Mouse (Mus musculus) midbrain, postnatal 0 days (tissue): ENCODE data around the gene Olig1. TPM values are rescaled to one million over a fixed set of nuclear protein-coding genes. Genes with fewer than 3 reads are reported as not detected.
"Not testable (repeated sequence)": the region's sequence is repeated elsewhere in the genome, so short reads cannot be mapped to it uniquely, and the experiment has no call there.

Experiments
- ATAC-seq: fragments of 200-750 bp; cut with Nextera tagmentation; 2 replicates; pipeline ENCODE4 v1.8.0; 2017; ENCODE audit warnings: moderate number of reproducible peaks, mild to moderate bottlenecking, moderate TSS enrichment, moderate library complexity; ENCODE audit not compliant: low FRiP score
- DNase-seq: peaks from one replicate; pipeline ENCODE4 v3.0.0-alpha.2; 2015; ENCODE audit warnings: low spot score
- H3K27ac ChIP-seq: fragments of 300-500 bp; sonication (generic); 2 replicates; pipeline ENCODE4 v1.5.1; 2014; ENCODE audit warnings: low read depth, mild to moderate bottlenecking, low read length, mixed read lengths
- H3K27me3 ChIP-seq: fragments of 300-500 bp; sonication (generic); 2 replicates; pipeline ENCODE4 v1.6.1; 2014; ENCODE audit warnings: low read length, control low read depth, mixed read lengths; ENCODE audit not compliant: insufficient read depth
- H3K36me3 ChIP-seq: fragments of 300-500 bp; sonication (generic); 2 replicates; pipeline ENCODE4 v1.6.1; 2014; ENCODE audit warnings: low read length, control low read depth, mixed read lengths; ENCODE audit not compliant: insufficient read depth
- H3K4me1 ChIP-seq: fragments of 300-500 bp; sonication (generic); 2 replicates; pipeline ENCODE4 v1.6.1; 2014; ENCODE audit warnings: mild to moderate bottlenecking, control low read depth, antibody characterized with exemption, low read length, mixed read lengths; ENCODE audit not compliant: insufficient read depth
- H3K4me2 ChIP-seq: fragments of 300-500 bp; sonication (generic); 2 replicates; pipeline ENCODE4 v1.6.1; 2014; ENCODE audit warnings: low read depth, mild to moderate bottlenecking, low read length, mixed read lengths; ENCODE audit not compliant: poor library complexity, severe bottlenecking
- H3K4me3 ChIP-seq: fragments of 300-500 bp; sonication (generic); 2 replicates; pipeline ENCODE4 v1.5.1; 2014; ENCODE audit warnings: low read depth, mild to moderate bottlenecking, low read length, moderate library complexity
- H3K9ac ChIP-seq: fragments of 300-500 bp; sonication (generic); replicated peaks from 2 replicates; pipeline ENCODE4 v1.6.1; 2014; ENCODE audit warnings: mild to moderate bottlenecking, low read length, moderate library complexity, mixed read lengths; ENCODE audit not compliant: poor library complexity, severe bottlenecking
- H3K9me3 ChIP-seq: fragments of 300-500 bp; sonication (generic); 2 replicates; pipeline ENCODE4 v1.6.1; 2016; ENCODE audit warnings: low read length, control low read depth
- CTCF ChIP-seq: IDR thresholded peaks from 2 replicates; pipeline ENCODE4 v1.5.1; 2016; ENCODE audit warnings: antibody characterized with exemption, mild to moderate bottlenecking
- WGBS: fragments of 180-500 bp; shearing (Covaris S2); extraction: QIAGEN DNeasy Blood & Tissue Kit; methylation state at CpG from one replicate; pipeline ENCODE4 v1.1.7; 2014; 5-methylcytosine and 5-hydroxymethylcytosine counted together
- polyA plus RNA-seq: library from polyadenylated mRNA; unstranded; fragments of >200 nt; fragmentation: Nextera tagmentation; extraction: Ambion mirVana; gene quantifications from 2 replicates; pipeline ENCODE4 v1.2.1, GENCODE M21; 2015
- total RNA-seq: library from RNA; depleted of rRNA; stranded (reverse); fragments of >200 nt; gene quantifications from 2 replicates; pipeline ENCODE4 v1.2.3, GENCODE M21; 2014

The Olig1 gene
- total and polyA plus RNA-seq, 2 experiments from 2014 or later = 167 to 196 TPM

- WGBS = 14% methylated on average over 11 of the region's 11 CpGs
- no peak overlapping the region for H3K4me2 ChIP-seq
- no peak overlapping the region for H3K4me3 ChIP-seq
- ATAC-seq (peak; percentile 39; the same call in 1 of the 2 replicates), DNase-seq (peak; percentile 51)
- H3K4me1 ChIP-seq = no peaks in the 10 kb centered on the region
- H3K36me3 ChIP-seq = no peaks in the 10 kb centered on the region
- no peaks in the 10 kb centered on the region for H3K9me3 ChIP-seq
- H3K27me3 ChIP-seq = peaks cover 68% of the 10 kb centered on the region
- no peak overlapping the region for H3K27ac ChIP-seq
- no peak for TF ChIP-seq CTCF
- no peak overlapping the region for H3K9ac ChIP-seq
These were observed 36.2 kb upstream of the Olig1 start for GRCm38 (mm10) chr16:91233241-91233944.

DNA sequence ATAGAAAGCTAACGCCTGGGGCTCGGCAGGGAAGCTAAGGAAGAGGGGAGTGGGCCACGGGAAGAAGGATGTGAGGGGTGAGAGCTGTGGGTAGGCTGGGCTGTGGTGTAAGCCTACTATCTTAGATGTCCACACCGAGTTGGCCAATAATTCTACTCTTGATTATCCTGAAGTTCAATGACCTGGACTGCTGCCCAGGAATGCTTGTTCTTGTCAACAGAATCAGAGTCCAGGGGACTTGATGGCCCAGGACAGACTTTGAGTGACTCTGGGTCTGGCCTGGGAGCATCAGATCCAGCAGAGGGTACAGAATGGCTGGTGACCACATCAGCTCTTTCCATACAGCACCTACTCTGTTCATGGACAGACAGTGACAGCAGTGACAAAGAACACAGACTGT lies 30.5 kb upstream of the Olig1 start:
- peaks cover 27% of the 10 kb centered on the region for H3K27me3 ChIP-seq
- H3K9ac ChIP-seq = no peak overlapping the region
- H3K27ac ChIP-seq = no peak overlapping the region
- no peak for TF ChIP-seq CTCF
- H3K4me2 ChIP-seq = no peak overlapping the region
- DNase-seq (no peak), ATAC-seq (no peak)
- no peaks in the 10 kb centered on the region for H3K4me1 ChIP-seq
- 70% methylated on average over 4 of the region's 4 CpGs for WGBS
- no peaks in the 10 kb centered on the region for H3K9me3 ChIP-seq
- H3K4me3 ChIP-seq = no peak overlapping the region
- H3K36me3 ChIP-seq = no peaks in the 10 kb centered on the region

GRCm38 (mm10) chr16:91246292-91246691 lies 23.3 kb upstream of the Olig1 start:
- H3K27me3 ChIP-seq = peaks cover 6% of the 10 kb centered on the region; the same call in 1 of the 2 replicates
- no peak overlapping the region for H3K4me2 ChIP-seq
- 20% methylated on average over 9 of the region's 9 CpGs for WGBS
- no peak for DNase-seq
- no peaks in the 10 kb centered on the region for H3K4me1 ChIP-seq
- no peak overlapping the region for H3K9ac ChIP-seq
- no peak overlapping the region for H3K4me3 ChIP-seq
- H3K36me3 ChIP-seq = no peaks in the 10 kb centered on the region
- ATAC-seq = no peak
- H3K9me3 ChIP-seq = no peaks in the 10 kb centered on the region
- no peak overlapping the region for H3K27ac ChIP-seq
- TF ChIP-seq CTCF = no peak

DNA sequence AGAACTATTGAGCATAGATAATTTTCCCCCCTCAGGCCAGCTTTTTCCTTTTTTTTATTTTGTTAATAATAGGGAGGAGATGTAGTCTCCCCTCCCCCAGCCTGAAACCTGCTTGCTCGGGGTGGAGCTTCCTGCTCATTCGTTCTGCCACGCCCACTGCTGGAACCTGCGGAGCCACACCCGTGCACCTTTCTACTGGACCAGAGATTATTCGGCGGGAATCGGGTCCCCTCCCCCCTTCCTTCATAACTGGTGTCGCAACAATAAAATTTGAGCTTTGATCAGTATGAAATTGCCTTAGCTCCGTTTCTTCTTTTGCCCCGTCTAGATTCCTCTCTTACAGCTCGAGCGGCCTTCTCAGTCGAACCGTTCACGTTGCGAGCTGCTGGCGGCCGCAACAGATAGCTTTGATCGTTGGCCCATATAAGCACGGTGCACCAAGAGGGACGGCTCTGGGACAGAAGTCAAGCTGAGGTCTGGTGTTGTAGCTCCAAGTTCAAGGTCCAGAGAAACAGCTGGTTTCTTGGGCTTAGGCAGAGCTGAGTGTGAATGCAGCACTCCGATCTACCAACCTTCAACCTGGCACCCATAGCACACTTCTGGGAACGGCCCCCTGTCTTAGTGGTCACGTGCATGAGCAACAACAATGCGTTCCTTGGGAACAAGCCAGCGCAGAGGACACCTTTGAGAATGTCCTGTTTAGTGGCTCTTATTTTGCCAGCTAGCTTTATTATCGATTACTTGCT lies 14.0 kb upstream of the Olig1 start:
- DNase-seq, H3K4me1 ChIP-seq, H3K27ac ChIP-seq, H3K4me3 ChIP-seq, H3K4me2 ChIP-seq, H3K9ac ChIP-seq, H3K36me3 ChIP-seq, H3K9me3 ChIP-seq, ATAC-seq: not testable (repeated sequence)
- H3K27me3 ChIP-seq = peaks cover 27% of the 10 kb centered on the region
- 16% methylated on average over 21 of the region's 28 CpGs for WGBS

GRCm38 (mm10) chr16:91258956-91259355 lies 10.6 kb upstream of the Olig1 start:
- Histone ChIP-seq H3K36me3 (no peaks in the 10 kb centered on the region), H3K4me3 (no peak overlapping the region), H3K9ac (no peak overlapping the region), H3K27me3 (peaks cover 34% of the 10 kb centered on the region), H3K4me1 (no peaks in the 10 kb centered on the region), H3K27ac (no peak overlapping the region), H3K9me3 (no peaks in the 10 kb centered on the region), H3K4me2 (no peak overlapping the region)
- WGBS = 89% methylated on average over 3 of the region's 3 CpGs
- no peak for TF ChIP-seq CTCF
- no peak for DNase-seq
- ATAC-seq = no peak

DNA sequence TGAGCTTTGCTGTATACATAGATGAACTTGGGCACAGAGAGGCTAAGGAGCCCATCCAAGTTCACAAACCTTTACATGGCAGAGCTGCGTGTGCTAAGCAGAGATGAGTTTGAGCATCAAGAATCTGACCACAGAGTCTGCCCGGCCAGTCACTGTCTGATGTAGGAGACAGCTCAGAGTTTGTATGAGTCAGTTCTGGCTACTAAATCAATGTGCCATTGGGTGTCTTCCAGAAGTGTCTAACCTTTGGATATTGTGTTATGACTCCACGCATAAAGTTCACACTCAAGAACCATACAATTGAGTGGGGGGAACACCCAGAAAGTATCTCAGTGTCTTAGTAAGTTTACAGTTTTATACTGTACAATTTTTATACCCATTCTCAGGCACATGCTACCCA lies 8.7 kb upstream of the Olig1 start:
- H3K27me3 ChIP-seq = peaks cover 33% of the 10 kb centered on the region
- 89% methylated on average over 3 of the region's 3 CpGs for WGBS
- no peaks in the 10 kb centered on the region for H3K36me3 ChIP-seq
- ATAC-seq (no peak), DNase-seq (no peak)
- no peak overlapping the region for H3K4me3 ChIP-seq
- H3K4me2 ChIP-seq = no peak overlapping the region
- H3K4me1 ChIP-seq = no peaks in the 10 kb centered on the region
- no peak for TF ChIP-seq CTCF
- H3K27ac ChIP-seq = no peak overlapping the region
- H3K9ac ChIP-seq = no peak overlapping the region
- H3K9me3 ChIP-seq = no peaks in the 10 kb centered on the region
